Mouse (Mus musculus): ENCODE results near the gene Pdlim7. TPM values are rescaled to one million over a fixed set of nuclear protein-coding genes. Genes with fewer than 3 reads are reported as not detected.

Pdlim7 gene
- total RNA-seq, 2 experiments from 2014 or later = 4.1 to 10.2 TPM

Other genes starting within 250 kb of the Pdlim7 start
- 248 and 296 TPM in 2 replicates for gene Prelid1, start 193.2 kb downstream of the Pdlim7 start, total RNA-seq (2014; fragmentation: Nextera tagmentation)
- 111 and 115 TPM in 2 replicates for gene Prelid1, start 193.2 kb downstream of the Pdlim7 start, total RNA-seq (2017)
- 87.6 and 100 TPM in 2 replicates for gene Rab24, start 191.7 kb downstream of the Pdlim7 start, total RNA-seq (2014; fragmentation: Nextera tagmentation)
- 34.3 and 37.4 TPM in 2 replicates for gene Rab24, start 191.7 kb downstream of the Pdlim7 start, total RNA-seq (2017)
- 1.3 and 2.0 TPM in 2 replicates for gene Mxd3, start 183.9 kb downstream of the Pdlim7 start, total RNA-seq (2014; fragmentation: Nextera tagmentation)
- 3.8 and 4.7 TPM in 2 replicates for gene Mxd3, start 183.9 kb downstream of the Pdlim7 start, total RNA-seq (2017)
- gene Lman2, start 150.9 kb downstream of the Pdlim7 start, total RNA-seq (2014; fragmentation: Nextera tagmentation) = 150 and 177 TPM in 2 replicates
- 128 and 145 TPM in 2 replicates for gene Lman2, start 150.9 kb downstream of the Pdlim7 start, total RNA-seq (2017)
- gene Rgs14, start 143.9 kb downstream of the Pdlim7 start, total RNA-seq (2014; fragmentation: Nextera tagmentation) = 12.8 and 16.4 TPM in 2 replicates
- 7.0 and 8.8 TPM in 2 replicates for gene Rgs14, start 143.9 kb downstream of the Pdlim7 start, total RNA-seq (2017)
- not detected in 2 replicates for gene Slc34a1, start 115.5 kb downstream of the Pdlim7 start, total RNA-seq (2014; fragmentation: Nextera tagmentation)
- 0.56 TPM in 1 of 2 replicates, not detected in the other for gene Slc34a1, start 115.5 kb downstream of the Pdlim7 start, total RNA-seq (2017)
- gene Pfn3, start 98.4 kb downstream of the Pdlim7 start, total RNA-seq (2014; fragmentation: Nextera tagmentation) = not detected in 2 replicates
- gene Pfn3, start 98.4 kb downstream of the Pdlim7 start, total RNA-seq (2017) = not detected in 2 replicates
- not detected in 2 replicates for gene F12, start 86.9 kb downstream of the Pdlim7 start, total RNA-seq (2014; fragmentation: Nextera tagmentation)
- gene F12, start 86.9 kb downstream of the Pdlim7 start, total RNA-seq (2017) = not detected in 2 replicates
- 56.7 and 62.4 TPM in 2 replicates for gene Grk6, start 68.6 kb downstream of the Pdlim7 start, total RNA-seq (2014; fragmentation: Nextera tagmentation)
- gene Grk6, start 68.6 kb downstream of the Pdlim7 start, total RNA-seq (2017) = 64.8 and 67.5 TPM in 2 replicates
- 1.9 TPM in 1 of 2 replicates, not detected in the other for gene Prr7, start 49.4 kb downstream of the Pdlim7 start, total RNA-seq (2014; fragmentation: Nextera tagmentation)
- 1.6 TPM in 1 of 2 replicates, not detected in the other for gene Prr7, start 49.4 kb downstream of the Pdlim7 start, total RNA-seq (2017)
- 0.19 and 1.4 TPM in 2 replicates for gene Dbn1, start 25.6 kb downstream of the Pdlim7 start, total RNA-seq (2014; fragmentation: Nextera tagmentation)
- gene Dbn1, start 25.6 kb downstream of the Pdlim7 start, total RNA-seq (2017) = 1.6 and 1.9 TPM in 2 replicates
- gene Dok3, start 15.6 kb upstream of the Pdlim7 start, total RNA-seq (2014; fragmentation: Nextera tagmentation) = 26.2 and 59.4 TPM in 2 replicates
- gene Dok3, start 15.6 kb upstream of the Pdlim7 start, total RNA-seq (2017) = 32.7 and 40.6 TPM in 2 replicates
- gene Ddx41, start 23.0 kb upstream of the Pdlim7 start, total RNA-seq (2014; fragmentation: Nextera tagmentation) = 54.4 and 69.5 TPM in 2 replicates
- 73.7 and 81.8 TPM in 2 replicates for gene Ddx41, start 23.0 kb upstream of the Pdlim7 start, total RNA-seq (2017)
- gene Fam193b, start 57.4 kb upstream of the Pdlim7 start, total RNA-seq (2014; fragmentation: Nextera tagmentation) = 36.0 and 59.5 TPM in 2 replicates
- 28.4 and 31.9 TPM in 2 replicates for gene Fam193b, start 57.4 kb upstream of the Pdlim7 start, total RNA-seq (2017)
- 117 and 127 TPM in 2 replicates for gene Tmed9, start 60.1 kb upstream of the Pdlim7 start, total RNA-seq (2014; fragmentation: Nextera tagmentation)
- gene Tmed9, start 60.1 kb upstream of the Pdlim7 start, total RNA-seq (2017) = 229 and 241 TPM in 2 replicates
- 10.8 and 15.3 TPM in 2 replicates for gene B4galt7, start 86.2 kb upstream of the Pdlim7 start, total RNA-seq (2014; fragmentation: Nextera tagmentation)
- gene B4galt7, start 86.2 kb upstream of the Pdlim7 start, total RNA-seq (2017) = 14.0 and 18.1 TPM in 2 replicates
- 33.9 and 46.9 TPM in 2 replicates for gene Caml, start 109.3 kb upstream of the Pdlim7 start, total RNA-seq (2014; fragmentation: Nextera tagmentation)
- 33.0 and 49.9 TPM in 2 replicates for gene Caml, start 109.3 kb upstream of the Pdlim7 start, total RNA-seq (2017)
- gene Ddx46, start 121.4 kb upstream of the Pdlim7 start, total RNA-seq (2014; fragmentation: Nextera tagmentation) = 57.5 and 73.9 TPM in 2 replicates
- 113 and 128 TPM in 2 replicates for gene Ddx46, start 121.4 kb upstream of the Pdlim7 start, total RNA-seq (2017)
- gene B230219D22Rik, start 179.4 kb upstream of the Pdlim7 start, total RNA-seq (2014; fragmentation: Nextera tagmentation) = 49.1 and 59.0 TPM in 2 replicates
- 31.0 and 39.0 TPM in 2 replicates for gene B230219D22Rik, start 179.4 kb upstream of the Pdlim7 start, total RNA-seq (2017)
- 19.7 and 34.3 TPM in 2 replicates for gene Txndc15, start 201.0 kb upstream of the Pdlim7 start, total RNA-seq (2014; fragmentation: Nextera tagmentation)
- gene Txndc15, start 201.0 kb upstream of the Pdlim7 start, total RNA-seq (2017) = 52.1 and 53.5 TPM in 2 replicates
- gene Pcbd2, start 213.7 kb upstream of the Pdlim7 start, total RNA-seq (2014; fragmentation: Nextera tagmentation) = 47.4 and 48.2 TPM in 2 replicates
- 6.9 and 30.3 TPM in 2 replicates for gene Pcbd2, start 213.7 kb upstream of the Pdlim7 start, total RNA-seq (2017)

Measured in granulocyte monocyte progenitor cell, adult 5-6 weeks (primary cell).